22 mouse cellular contexts compared by ENCODE assay signal in genomic region chr11:68453301-68453700, GRCm38 (mm10). TPM values are rescaled to one million over a fixed set of nuclear protein-coding genes. Genes with fewer than 3 reads are reported as not detected.
A peak's percentile ranks its signal among the peaks of the same experiment; 100 is the strongest.
DNase-seq lines count a peak whose midpoint lies in the region; ATAC-seq lines count a peak whose summit lies in the region.
"Had no signal": no experiment of that assay in that cellular context is flagged by ENCODE, and none has a peak within 500 bp of the region (broad histone marks: within the 10 kb centered on the region; RNA-seq: fewer than 3 reads in every experiment).

No protein-coding gene starts in this region.

- H3K4me3 ChIP-seq in liver, embryonic 11.5 days (ENCODE audit: low read depth, low read length) = no peak overlapping the region
- H3K4me3 ChIP-seq in midbrain, embryonic 11.5 days (ENCODE audit: low read depth, low read length) = no peak overlapping the region
- H3K4me3 ChIP-seq: embryonic facial prominence, embryonic 10.5 days; forebrain, embryonic 13.5 days; gastrocnemius, adult 2 months; heart, embryonic 10.5 days; hindbrain, embryonic 12.5 days; intestine, embryonic 15.5 days had no signal

- no peaks in the 10 kb centered on the region for H3K36me3 ChIP-seq in liver, embryonic 11.5 days (ENCODE audit: control insufficient read depth, insufficient read depth, low read length)
- no peaks in the 10 kb centered on the region for H3K36me3 ChIP-seq in midbrain, embryonic 11.5 days (ENCODE audit: control insufficient read depth, insufficient read depth, low read length)
- H3K36me3 ChIP-seq: embryonic facial prominence, embryonic 10.5 days; G1E; heart, embryonic 10.5 days; hindbrain, embryonic 12.5 days; intestine, embryonic 15.5 days had no signal

- no peaks in the 10 kb centered on the region for H3K27me3 ChIP-seq in liver, embryonic 11.5 days (replicated peaks; ENCODE audit: control insufficient read depth, insufficient read depth, low read length)
- H3K27me3 ChIP-seq in midbrain, embryonic 11.5 days (ENCODE audit: control insufficient read depth, insufficient read depth, low read length) = no peaks in the 10 kb centered on the region
- H3K27me3 ChIP-seq: forebrain, embryonic 13.5 days; hindbrain, embryonic 12.5 days; intestine, embryonic 15.5 days had no signal

- peak; percentile 83 for DNase-seq in CD4-positive, CD25-positive, alpha-beta regulatory T cell, adult 2 months (ENCODE audit: low read depth, low spot score)
- peak; percentile 52 to 55 for DNase-seq in CD8-positive naive resting alpha-beta T cell, adult 2 months (ENCODE audit: low read depth in 2 of 2, low spot score in 2 of 2)
- peak; percentile 37 for DNase-seq in brain, adult 2 months (ENCODE audit: low read depth, low spot score)
- DNase-seq in telencephalon, adult 2 months (ENCODE audit: low read depth, low spot score) = peak; percentile 13
- no peak for DNase-seq in liver, embryonic 11.5 days (ENCODE audit: low spot score)
- DNase-seq in layer of hippocampus, adult 18-20 months (ENCODE audit: low spot score in 2 of 2) = no peak
- no peak for DNase-seq in midbrain, embryonic 11.5 days (ENCODE audit: low spot score, missing footprints)
- DNase-seq: adrenal gland, postnatal 14 days; cerebellum, adult 2 months; cerebellum, postnatal 10 days; gastrocnemius, adult 2 months; gastrocnemius, postnatal 36 days; heart, adult 11 months; heart, postnatal 10 days; heart, postnatal 4 days had no signal

- WGBS in liver, embryonic 11.5 days = 56% methylated on average over 6 of the region's 6 CpGs
- WGBS in midbrain, embryonic 11.5 days = 71% methylated on average over 6 of the region's 6 CpGs

- H3K9me3 ChIP-seq in liver, embryonic 11.5 days (ENCODE audit: control insufficient read depth, low read length) = no peaks in the 10 kb centered on the region
- H3K9me3 ChIP-seq in midbrain, embryonic 11.5 days (ENCODE audit: control insufficient read depth, low read length) = no peaks in the 10 kb centered on the region
- H3K9me3 ChIP-seq: embryonic facial prominence, embryonic 10.5 days; forebrain, embryonic 13.5 days; G1E; heart, embryonic 10.5 days; hindbrain, embryonic 12.5 days; intestine, embryonic 15.5 days had no signal

- no peaks in the 10 kb centered on the region; the same call in 1 of the 2 replicates for H3K4me1 ChIP-seq in liver, embryonic 11.5 days (replicated peaks; ENCODE audit: control insufficient read depth, insufficient read depth, low read length)
- H3K4me1 ChIP-seq in midbrain, embryonic 11.5 days (ENCODE audit: control insufficient read depth, insufficient read depth, low read length) = no peaks in the 10 kb centered on the region

- ATAC-seq in liver, embryonic 11.5 days (replicated peaks; ENCODE audit: low FRiP score) = no peak
- no peak for ATAC-seq in midbrain, embryonic 11.5 days (ENCODE audit: low FRiP score)
- ATAC-seq: forebrain, embryonic 13.5 days; hindbrain, embryonic 16.5 days; intestine, embryonic 15.5 days had no signal

- no peak overlapping the region for H3K9ac ChIP-seq in liver, embryonic 11.5 days (ENCODE audit: low read depth, low read length)
- no peak overlapping the region for H3K9ac ChIP-seq in midbrain, embryonic 11.5 days (ENCODE audit: low read length)
- H3K9ac ChIP-seq: forebrain, embryonic 13.5 days; hindbrain, embryonic 12.5 days; intestine, embryonic 15.5 days had no signal

- no peak overlapping the region for H3K4me2 ChIP-seq in liver, embryonic 11.5 days
- H3K4me2 ChIP-seq in midbrain, embryonic 11.5 days = no peak overlapping the region
- H3K4me2 ChIP-seq: forebrain, embryonic 13.5 days; hindbrain, embryonic 12.5 days; intestine, embryonic 15.5 days had no signal

- no peak overlapping the region for H3K27ac ChIP-seq in liver, embryonic 11.5 days (ENCODE audit: low read depth, low read length)
- H3K27ac ChIP-seq in midbrain, embryonic 11.5 days (ENCODE audit: low read depth, low read length) = no peak overlapping the region
- H3K27ac ChIP-seq: embryonic facial prominence, embryonic 10.5 days; forebrain, embryonic 13.5 days; gastrocnemius, adult 2 months; heart, embryonic 10.5 days; hindbrain, embryonic 12.5 days; intestine, embryonic 15.5 days had no signal

RNA-seq across cellular contexts. Expression of gene Pik3r5, which starts 21.4 kb away (rescaled TPM):
- 0.56 and 0.84 TPM in 2 replicates for polyA plus RNA-seq in liver, embryonic 11.5 days (2014; fragmentation: Nextera tagmentation; extraction: Ambion mirVana)
- 1 to 10 TPM; 2.4 to 2.8 TPM for total RNA-seq in layer of hippocampus, adult 18-20 months (2021)
- polyA plus RNA-seq in midbrain, embryonic 11.5 days (2014; fragmentation: Nextera tagmentation; extraction: Ambion mirVana) = 0.43 and 0.92 TPM in 2 replicates

RNA-seq across cellular contexts. Expression of gene Pik3r6, which starts 49.5 kb away (rescaled TPM):
- polyA plus RNA-seq in liver, embryonic 11.5 days (2014; fragmentation: Nextera tagmentation; extraction: Ambion mirVana) = 1.8 and 1.9 TPM in 2 replicates
- 1 to 10 TPM; 1.5 to 1.8 TPM for total RNA-seq in layer of hippocampus, adult 18-20 months (2021)
- 0.98 and 1.3 TPM in 2 replicates for polyA plus RNA-seq in midbrain, embryonic 11.5 days (2014; fragmentation: Nextera tagmentation; extraction: Ambion mirVana)

RNA-seq across cellular contexts. Expression of gene Ntn1, which starts 52.7 kb away (rescaled TPM):
- polyA plus RNA-seq in liver, embryonic 11.5 days (2014; fragmentation: Nextera tagmentation; extraction: Ambion mirVana) = 0.13 and 0.40 TPM in 2 replicates
- 1 to 10 TPM; 5.7 to 6.9 TPM for total RNA-seq in layer of hippocampus, adult 18-20 months (2021)
- polyA plus RNA-seq in midbrain, embryonic 11.5 days (2014; fragmentation: Nextera tagmentation; extraction: Ambion mirVana) = 10.0 and 10.2 TPM in 2 replicates
- polyA plus RNA-seq: G1E had no signal

Comparison
In these comparisons a context has a peak if more than half of its experiments do, and no peak if none do; other contexts are left out.
1. DNase-seq: peak in CD4-positive, CD25-positive, alpha-beta regulatory T cell, adult 2 months (single experiment), CD8-positive naive resting alpha-beta T cell, adult 2 months (2 of 2), brain, adult 2 months (single experiment) and telencephalon, adult 2 months (single experiment); none in liver, embryonic 11.5 days (single experiment), layer of hippocampus, adult 18-20 months (0 of 2) and midbrain, embryonic 11.5 days (single experiment).